Mouse (Mus musculus) kidney, postnatal 0 days (tissue): ENCODE measurements around the gene Csf3. TPM values are rescaled to one million over a fixed set of nuclear protein-coding genes. Genes with fewer than 3 reads are reported as not detected.

Source experiments
- ATAC-seq: fragments of 200-750 bp; cut with Nextera tagmentation; replicated peaks from 2 replicates; pipeline ENCODE4 v1.8.0; 2017; ENCODE audit warnings: low read depth, moderate number of reproducible peaks, moderate TSS enrichment, moderate library complexity; ENCODE audit not compliant: low FRiP score
- DNase-seq: peaks from one replicate; pipeline ENCODE4 v3.0.0-alpha.2; 2016; ENCODE audit warnings: low spot score
- H3K27ac ChIP-seq: fragments of 300-500 bp; sonication (generic); 2 replicates; pipeline ENCODE4 v1.5.1; 2014; ENCODE audit warnings: mild to moderate bottlenecking
- H3K27me3 ChIP-seq: fragments of 300-500 bp; sonication (generic); 2 replicates; pipeline ENCODE4 v1.6.1; 2014; ENCODE audit warnings: low read length, mixed read lengths; ENCODE audit not compliant: insufficient read depth
- H3K36me3 ChIP-seq: fragments of 300-500 bp; sonication (generic); 2 replicates; pipeline ENCODE4 v1.6.1; 2014; ENCODE audit warnings: low read length, mixed read lengths; ENCODE audit not compliant: insufficient read depth
- H3K4me1 ChIP-seq: fragments of 300-500 bp; sonication (generic); replicated peaks from 2 replicates; pipeline ENCODE4 v1.6.1; 2014; ENCODE audit warnings: antibody characterized with exemption, low read length, mixed read lengths; ENCODE audit not compliant: insufficient read depth
- H3K4me2 ChIP-seq: fragments of 300-500 bp; sonication (generic); 2 replicates; pipeline ENCODE4 v1.6.1; 2014; ENCODE audit warnings: mild to moderate bottlenecking, low read length, moderate library complexity, mixed read lengths
- H3K4me3 ChIP-seq: fragments of 300-500 bp; sonication (generic); replicated peaks from 2 replicates; pipeline ENCODE4 v1.5.1; 2014; ENCODE audit warnings: low read depth, low read length
- H3K9ac ChIP-seq: fragments of 300-500 bp; sonication (generic); 2 replicates; pipeline ENCODE4 v1.6.1; 2014; ENCODE audit warnings: low read depth, low read length
- H3K9me3 ChIP-seq: fragments of 300-500 bp; sonication (generic); replicated peaks from 2 replicates; pipeline ENCODE4 v1.6.1; 2016; ENCODE audit warnings: low read length, inconsistent platforms, mixed read lengths
- CTCF ChIP-seq: IDR thresholded peaks from 2 replicates; pipeline ENCODE4 v1.5.1; 2016; ENCODE audit warnings: antibody characterized with exemption, low read depth, mild to moderate bottlenecking, moderate library complexity
- WGBS: fragments of 180-500 bp; shearing (Covaris S2); extraction: QIAGEN DNeasy Blood & Tissue Kit; methylation state at CpG from one replicate; pipeline ENCODE4 v1.1.7; 2014; 5-methylcytosine and 5-hydroxymethylcytosine counted together
- polyA plus RNA-seq: library from polyadenylated mRNA; unstranded; fragments of >200 nt; fragmentation: Nextera tagmentation; extraction: Ambion mirVana; gene quantifications from 2 replicates; pipeline ENCODE4 v1.2.1, GENCODE M21; 2015

Csf3 gene
- polyA plus RNA-seq, 1 experiment from 2014 or later: 0.13 TPM

DNA sequence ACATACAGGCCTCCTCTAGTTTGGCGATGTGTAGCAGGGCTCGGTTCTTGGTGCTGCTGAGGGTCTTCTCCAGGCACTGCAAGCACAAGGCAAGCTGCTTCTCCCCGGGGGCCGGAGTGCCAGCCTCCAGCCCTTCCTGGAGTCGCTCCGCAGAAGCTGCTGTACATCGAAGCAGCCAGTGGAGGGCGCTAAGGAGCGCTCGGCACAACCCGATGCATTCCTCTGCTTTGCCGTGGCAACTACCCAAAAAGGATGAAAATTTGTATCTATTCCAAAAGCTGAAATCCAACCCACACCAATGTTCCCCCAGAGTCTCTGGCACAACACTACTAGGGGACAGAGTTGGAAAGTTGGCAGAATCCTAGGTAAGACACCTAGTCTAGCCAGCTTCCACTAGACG, 16.8 kb downstream of the Csf3 start:
- Histone ChIP-seq H3K9me3 (no peaks in the 10 kb centered on the region), H3K27ac (no peak overlapping the region), H3K4me3 (no peak overlapping the region), H3K9ac (no peak overlapping the region), H3K4me1 (peaks cover 11% of the 10 kb centered on the region), H3K27me3 (no peaks in the 10 kb centered on the region), H3K36me3 (0 out of 2 replicates have a peak, but pooled peaks cover 13% of the 10 kb centered on the region), H3K4me2 (no peak overlapping the region)
- ATAC-seq: no peak
- WGBS: 17% methylated on average over 13 of the region's 13 CpGs
- peak; percentile 67 for DNase-seq
- TF ChIP-seq CTCF: peak; percentile 82

DNA sequence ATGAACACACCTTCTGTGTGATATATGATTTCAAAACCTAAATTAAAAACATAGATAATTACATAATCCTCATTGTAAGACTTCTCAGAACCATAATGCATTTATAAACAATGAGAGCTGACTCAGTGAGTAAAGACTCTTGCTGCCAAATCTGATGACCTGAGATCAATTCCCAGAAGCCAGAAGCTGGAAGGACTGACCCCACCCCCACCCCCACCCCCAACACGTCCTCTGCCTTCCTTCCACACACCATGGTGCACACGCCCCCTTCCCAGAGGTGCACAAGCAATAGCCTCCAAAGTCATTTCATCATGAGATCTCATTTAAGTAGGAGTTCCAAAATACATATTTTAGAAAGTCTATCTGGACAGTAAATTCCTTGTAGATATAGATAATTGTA, 19.7 kb downstream of the Csf3 start:
- Histone ChIP-seq H3K27ac (no peak overlapping the region), H3K4me2 (no peak overlapping the region), H3K4me3 (no peak overlapping the region), H3K9ac (no peak overlapping the region), H3K4me1 (peaks cover 9% of the 10 kb centered on the region), H3K36me3 (0 out of 2 replicates have a peak, but pooled peaks cover 13% of the 10 kb centered on the region), H3K27me3 (no peaks in the 10 kb centered on the region), H3K9me3 (no peaks in the 10 kb centered on the region)
- no peak for TF ChIP-seq CTCF
- DNase-seq (no peak), ATAC-seq (no peak)
- 69% methylated on average over 2 of the region's 2 CpGs for WGBS

DNA sequence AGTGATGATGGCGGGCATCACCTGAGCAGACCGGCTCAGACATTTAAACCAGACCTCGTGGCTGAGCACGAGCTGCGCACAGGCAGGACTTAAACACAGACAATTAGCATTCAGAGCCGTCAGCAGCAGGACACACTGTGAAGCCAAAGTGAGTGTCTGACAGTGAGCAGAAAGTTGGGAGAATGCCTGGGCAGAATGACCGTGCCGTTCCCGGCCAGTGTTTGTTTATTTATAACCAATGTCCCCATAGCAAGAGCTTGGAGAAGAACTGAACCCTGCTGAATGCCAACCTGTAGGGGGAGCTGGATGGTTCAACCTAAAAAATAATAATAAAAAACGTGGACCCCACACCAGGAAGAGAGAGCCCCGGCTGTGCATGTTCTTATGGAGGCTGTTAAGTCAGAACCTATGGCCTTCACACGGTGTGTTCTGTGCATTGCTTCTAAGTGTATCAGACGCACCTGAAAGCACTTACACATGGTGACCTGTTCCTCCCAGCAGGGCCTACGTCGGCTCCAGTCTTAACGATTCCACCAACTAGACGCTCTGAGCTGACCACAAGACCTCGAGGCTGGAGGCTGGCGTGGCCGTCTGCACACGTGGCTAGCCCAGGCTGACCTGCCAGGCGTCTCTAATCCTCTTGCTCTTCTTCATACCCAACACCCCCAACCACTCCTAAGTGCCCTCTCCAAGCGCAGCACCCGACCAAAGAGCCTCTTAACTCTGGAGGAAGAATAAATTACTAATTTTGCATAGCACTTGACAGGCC, 20.6 kb downstream of the Csf3 start:
- Histone ChIP-seq H3K27ac (peak overlapping the region; percentile 59), H3K4me1 (peaks cover 9% of the 10 kb centered on the region), H3K9ac (no peak overlapping the region), H3K4me2 (no peak overlapping the region), H3K36me3 (0 out of 2 replicates have a peak, but pooled peaks cover 13% of the 10 kb centered on the region), H3K9me3 (no peaks in the 10 kb centered on the region), H3K27me3 (no peaks in the 10 kb centered on the region), H3K4me3 (no peak overlapping the region)
- DNase-seq (peak; percentile 87), ATAC-seq (no peak; the same call in 1 of the 2 replicates)
- peak; percentile 71 for TF ChIP-seq CTCF
- WGBS: 54% methylated on average over 24 of the region's 24 CpGs

DNA sequence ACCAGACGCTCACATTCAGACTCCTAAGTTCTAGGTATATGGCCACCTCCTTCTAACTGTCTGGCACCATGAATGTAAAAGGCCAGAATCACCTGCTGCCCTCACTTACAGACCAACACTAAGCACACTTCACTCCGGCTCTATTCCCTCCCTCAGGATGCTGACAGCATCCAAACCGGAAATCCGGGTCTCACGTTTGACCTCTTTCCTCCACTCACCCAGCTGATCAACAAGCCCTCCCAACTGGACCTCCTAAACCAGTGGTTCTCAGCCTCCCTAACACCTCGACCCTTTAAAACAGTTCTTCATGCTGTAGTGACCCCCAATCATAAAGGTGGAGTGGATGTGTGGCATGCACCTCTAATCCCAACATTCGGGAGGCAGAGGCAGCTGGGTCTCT, 22.0 kb downstream of the Csf3 start:
- no peak for TF ChIP-seq CTCF
- H3K27me3 ChIP-seq: no peaks in the 10 kb centered on the region
- no peak overlapping the region for H3K9ac ChIP-seq
- 0 out of 2 replicates have a peak, but pooled peaks cover 8% of the 10 kb centered on the region for H3K36me3 ChIP-seq
- H3K4me2 ChIP-seq: no peak overlapping the region
- H3K4me1 ChIP-seq: peaks cover 9% of the 10 kb centered on the region
- DNase-seq: no peak
- no peaks in the 10 kb centered on the region for H3K9me3 ChIP-seq
- H3K4me3 ChIP-seq: no peak overlapping the region
- 67% methylated on average over 7 of the region's 7 CpGs for WGBS
- no peak overlapping the region for H3K27ac ChIP-seq
- no peak for ATAC-seq

DNA sequence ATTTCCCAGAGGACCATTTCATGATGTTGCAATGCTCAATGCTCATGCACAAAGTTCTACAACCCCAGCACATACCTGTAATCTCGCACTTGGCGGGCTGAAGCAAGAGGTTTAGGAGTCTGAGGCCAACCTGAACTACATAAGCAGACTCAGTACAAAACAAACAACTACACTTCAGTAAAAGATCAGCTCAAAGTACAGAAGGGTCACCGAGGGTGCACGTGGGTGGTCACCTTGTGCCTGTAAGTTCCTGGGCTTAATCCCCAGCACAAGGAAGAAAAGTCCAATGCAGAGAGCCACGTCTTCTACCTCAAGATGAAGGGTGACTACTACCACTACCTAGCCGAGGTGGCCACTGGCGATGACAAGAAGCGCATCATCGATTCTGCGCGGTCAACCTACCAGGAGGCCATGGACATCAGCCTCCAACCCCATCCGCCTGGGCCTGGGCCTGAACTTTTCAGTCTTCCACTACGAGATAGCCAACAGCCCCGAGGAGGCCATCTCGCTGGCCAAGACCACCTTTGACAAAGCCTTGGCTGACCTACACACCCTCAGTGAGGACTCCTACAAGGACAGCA, 25.0 kb downstream of the Csf3 start:
- no peak for TF ChIP-seq CTCF
- DNase-seq: no peak
- WGBS: 91% methylated on average over 15 of the region's 15 CpGs
- Histone ChIP-seq H3K9ac (no peak overlapping the region), H3K27me3 (no peaks in the 10 kb centered on the region), H3K4me3 (no peak overlapping the region), H3K27ac (no peak overlapping the region), H3K4me1 (peaks cover 9% of the 10 kb centered on the region), H3K4me2 (no peak overlapping the region), H3K36me3 (0 out of 2 replicates have a peak, but pooled peaks cover 5% of the 10 kb centered on the region), H3K9me3 (no peaks in the 10 kb centered on the region)
- ATAC-seq: no peak

- DNase-seq (peak; percentile 97), ATAC-seq (peak; percentile 91)
- Histone ChIP-seq H3K27me3 (no peaks in the 10 kb centered on the region), H3K4me1 (peaks cover 5% of the 10 kb centered on the region), H3K4me2 (peak within 1 kb of the TSS; percentile 84), H3K9ac (peak within 1 kb of the TSS; percentile 50), H3K27ac (peak within 1 kb of the TSS; percentile 38), H3K9me3 (no peaks in the 10 kb centered on the region), H3K4me3 (peak within 1 kb of the TSS; percentile 56), H3K36me3 (0 out of 2 replicates have a peak, but pooled peaks cover 2% of the 10 kb centered on the region)
- WGBS: under 1% methylated on average over 16 of the region's 16 CpGs
- TF ChIP-seq CTCF: no peak
Measured at GRCm38 (mm10) chr11:98729119-98729588, 28.1 kb downstream of the Csf3 start, which contains the start of gene Med24. Gene Med24 (minus strand): TSS chr11:98729435.
